Mouse (Mus musculus): ENCODE measurements around the gene Clcf1.

Gene Clcf1

DNA sequence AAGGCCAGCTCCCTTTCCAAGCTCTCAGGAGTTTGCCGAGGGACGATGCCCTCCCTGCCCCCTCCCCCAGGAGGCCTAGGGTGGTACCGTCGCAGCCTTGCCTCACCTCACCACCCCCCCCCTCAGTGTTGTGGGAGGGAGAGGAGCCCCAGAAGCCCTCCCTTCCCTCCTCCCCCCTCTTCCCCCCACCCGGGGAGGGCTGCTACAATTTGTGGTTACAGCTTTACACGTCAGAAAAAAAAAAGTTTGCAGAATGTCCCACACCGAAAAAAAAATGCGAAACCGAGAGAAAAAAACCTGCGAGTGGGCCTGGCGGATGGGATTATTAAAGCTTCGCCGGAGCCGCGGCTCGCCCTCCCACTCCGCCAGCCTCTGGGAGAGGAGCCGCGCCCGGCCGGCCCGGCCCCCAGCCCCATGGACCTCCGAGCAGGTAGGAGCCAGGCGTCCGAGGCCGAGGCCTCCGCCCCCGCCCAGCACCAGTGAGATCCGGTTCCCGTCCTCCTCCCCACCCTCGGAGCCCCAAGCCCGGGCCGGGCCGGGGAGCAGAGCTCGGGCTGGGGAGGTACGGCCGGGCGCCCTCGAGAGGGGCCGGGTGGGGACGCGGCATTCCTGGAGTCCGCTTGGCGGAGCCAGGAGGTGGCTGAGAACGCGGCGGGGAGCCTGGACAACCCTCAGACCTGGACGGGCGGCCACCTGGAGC lies at the start of gene Clcf1, which contains the start of gene AC109138.7:
Gene Clcf1, plus strand, starts transcription at position 168 of the 700 bp plus-strand sequence.
Gene AC109138.7, plus strand, starts transcription at position 287 of the 700 bp plus-strand sequence.
- peaks cover 81% of the 10 kb centered on the region for H3K27me3 ChIP-seq (ENCODE audit: insufficient read depth, low read length)
- H3K9me3 ChIP-seq (ENCODE audit: low read length): no peaks in the 10 kb centered on the region
- H3K4me1 ChIP-seq (replicated peaks; ENCODE audit: low read depth, low read length): peaks cover 46% of the 10 kb centered on the region
- H3K4me3 ChIP-seq (replicated peaks; ENCODE audit: low read length): peak within 1 kb of the TSS; percentile 87
- no peaks in the 10 kb centered on the region for H3K36me3 ChIP-seq (ENCODE audit: insufficient read depth, low read length)
- TF ChIP-seq NANOG (IDR thresholded peaks at IDR 0.05; ENCODE audit: borderline replicate concordance, low read length): no peak
- no peak for TF ChIP-seq POU5F1 (IDR thresholded peaks at IDR 0.05; ENCODE audit: borderline replicate concordance, low read length)
- TF ChIP-seq CTCF (conservative IDR thresholded peaks at IDR 0.05; ENCODE audit: low read length): no peak

DNA sequence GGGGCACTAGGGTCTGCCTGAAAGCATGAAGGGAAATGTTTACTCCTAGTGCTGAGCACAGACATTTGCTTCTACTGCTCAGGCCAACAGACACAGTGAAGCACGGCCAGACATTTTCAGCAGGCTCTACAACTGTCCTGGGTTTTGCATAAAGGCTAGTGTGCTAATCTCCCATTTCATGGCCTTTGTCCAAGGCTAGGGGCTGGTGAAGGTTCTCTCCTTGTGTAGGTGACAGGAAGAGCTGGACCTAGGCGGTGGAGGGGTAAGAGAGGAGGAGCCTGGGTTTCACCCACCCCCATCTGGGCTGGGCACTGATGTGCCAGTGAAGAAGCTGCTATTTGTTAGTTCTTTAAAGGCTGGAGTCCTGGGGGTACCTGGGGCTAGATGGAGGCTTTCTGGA lies 49.3 kb upstream of the Clcf1 start:
- TF ChIP-seq POU5F1 (IDR thresholded peaks at IDR 0.05; ENCODE audit: borderline replicate concordance, low read length) (no peak), NANOG (IDR thresholded peaks at IDR 0.05; ENCODE audit: borderline replicate concordance, low read length) (no peak), CTCF (conservative IDR thresholded peaks at IDR 0.05; ENCODE audit: low read length) (no peak)
- Histone ChIP-seq H3K4me3 (replicated peaks; ENCODE audit: low read length) (no peak overlapping the region), H3K27me3 (ENCODE audit: insufficient read depth, low read length) (no peaks in the 10 kb centered on the region), H3K9me3 (ENCODE audit: low read length) (no peaks in the 10 kb centered on the region), H3K4me1 (replicated peaks; ENCODE audit: low read depth, low read length) (peaks cover 70% of the 10 kb centered on the region), H3K36me3 (ENCODE audit: insufficient read depth, low read length) (peaks cover 20% of the 10 kb centered on the region)

- H3K4me3 ChIP-seq (replicated peaks; ENCODE audit: low read length): no peak overlapping the region
- TF ChIP-seq CTCF (conservative IDR thresholded peaks at IDR 0.05; ENCODE audit: low read length): no peak
- TF ChIP-seq POU5F1 (IDR thresholded peaks at IDR 0.05; ENCODE audit: borderline replicate concordance, low read length): no peak
- no peak for TF ChIP-seq NANOG (IDR thresholded peaks at IDR 0.05; ENCODE audit: borderline replicate concordance, low read length)
- peaks cover 80% of the 10 kb centered on the region for H3K4me1 ChIP-seq (replicated peaks; ENCODE audit: low read depth, low read length)
- peaks cover 6% of the 10 kb centered on the region; the same call in 1 of the 2 replicates for H3K27me3 ChIP-seq (ENCODE audit: insufficient read depth, low read length)
- H3K9me3 ChIP-seq (ENCODE audit: low read length): no peaks in the 10 kb centered on the region
- H3K36me3 ChIP-seq (ENCODE audit: insufficient read depth, low read length): 0 out of 2 replicates have a peak, but pooled peaks cover under 1% of the 10 kb centered on the region
Observed at GRCm38 (mm10) chr19:4166678-4167476, 47.2 kb upstream of the Clcf1 start.

DNA sequence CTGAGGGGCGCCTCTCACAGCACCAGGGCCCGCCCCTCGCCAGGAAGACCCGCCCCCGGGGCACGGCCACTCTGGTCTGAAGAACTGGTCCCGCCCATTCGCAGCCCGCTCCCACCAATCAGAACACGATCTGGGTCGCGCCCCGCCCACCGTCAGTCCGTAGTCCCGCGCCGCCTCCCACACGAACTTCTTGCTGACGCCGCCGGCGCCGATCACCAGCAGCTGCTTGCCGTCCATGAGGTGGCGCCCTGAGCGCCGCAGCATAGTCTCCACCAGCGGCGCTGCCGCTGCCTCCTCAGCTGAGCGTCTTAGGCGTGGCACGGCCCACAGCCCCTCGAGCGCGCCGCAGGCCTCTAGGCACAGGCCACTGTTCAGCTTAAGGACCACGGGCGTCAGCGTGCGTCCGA lies 44.7 kb upstream of the Clcf1 start:
- Histone ChIP-seq H3K36me3 (ENCODE audit: insufficient read depth, low read length) (no peaks in the 10 kb centered on the region), H3K9me3 (ENCODE audit: low read length) (no peaks in the 10 kb centered on the region), H3K4me3 (replicated peaks; ENCODE audit: low read length) (peak overlapping the region; percentile 84), H3K4me1 (replicated peaks; ENCODE audit: low read depth, low read length) (peaks cover 84% of the 10 kb centered on the region), H3K27me3 (ENCODE audit: insufficient read depth, low read length) (peaks cover 6% of the 10 kb centered on the region; the same call in 1 of the 2 replicates)
- TF ChIP-seq POU5F1 (IDR thresholded peaks at IDR 0.05; ENCODE audit: borderline replicate concordance, low read length) (no peak), NANOG (IDR thresholded peaks at IDR 0.05; ENCODE audit: borderline replicate concordance, low read length) (no peak), CTCF (conservative IDR thresholded peaks at IDR 0.05; ENCODE audit: low read length) (no peak)

DNA sequence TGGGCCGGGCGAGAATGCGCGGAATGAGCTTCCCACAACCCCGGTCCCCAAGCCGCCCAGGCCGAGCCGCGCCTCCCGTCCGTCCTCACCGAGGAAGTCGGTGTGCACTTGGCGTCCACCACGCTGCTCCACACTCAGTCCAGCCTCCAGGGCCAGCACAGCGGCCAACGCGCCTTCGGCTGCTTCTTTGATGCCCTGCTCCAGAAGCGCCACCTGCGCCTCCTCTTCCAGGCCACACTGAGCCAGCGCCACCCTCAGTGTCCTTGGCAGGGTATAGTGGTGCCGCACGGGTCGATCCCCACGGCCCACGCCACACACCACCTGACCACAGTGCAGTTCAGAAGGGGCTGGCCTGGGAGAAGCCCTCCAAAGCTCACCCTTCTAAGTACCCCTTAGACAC lies 44.2 kb upstream of the Clcf1 start:
- TF ChIP-seq CTCF (conservative IDR thresholded peaks at IDR 0.05; ENCODE audit: low read length) (no peak), POU5F1 (IDR thresholded peaks at IDR 0.05; ENCODE audit: borderline replicate concordance, low read length) (no peak)
- Histone ChIP-seq H3K9me3 (ENCODE audit: low read length) (no peaks in the 10 kb centered on the region), H3K36me3 (ENCODE audit: insufficient read depth, low read length) (no peaks in the 10 kb centered on the region), H3K4me3 (replicated peaks; ENCODE audit: low read length) (peak overlapping the region; percentile 84), H3K27me3 (ENCODE audit: insufficient read depth, low read length) (peaks cover 6% of the 10 kb centered on the region; the same call in 1 of the 2 replicates), H3K4me1 (replicated peaks; ENCODE audit: low read depth, low read length) (peaks cover 84% of the 10 kb centered on the region)

DNA sequence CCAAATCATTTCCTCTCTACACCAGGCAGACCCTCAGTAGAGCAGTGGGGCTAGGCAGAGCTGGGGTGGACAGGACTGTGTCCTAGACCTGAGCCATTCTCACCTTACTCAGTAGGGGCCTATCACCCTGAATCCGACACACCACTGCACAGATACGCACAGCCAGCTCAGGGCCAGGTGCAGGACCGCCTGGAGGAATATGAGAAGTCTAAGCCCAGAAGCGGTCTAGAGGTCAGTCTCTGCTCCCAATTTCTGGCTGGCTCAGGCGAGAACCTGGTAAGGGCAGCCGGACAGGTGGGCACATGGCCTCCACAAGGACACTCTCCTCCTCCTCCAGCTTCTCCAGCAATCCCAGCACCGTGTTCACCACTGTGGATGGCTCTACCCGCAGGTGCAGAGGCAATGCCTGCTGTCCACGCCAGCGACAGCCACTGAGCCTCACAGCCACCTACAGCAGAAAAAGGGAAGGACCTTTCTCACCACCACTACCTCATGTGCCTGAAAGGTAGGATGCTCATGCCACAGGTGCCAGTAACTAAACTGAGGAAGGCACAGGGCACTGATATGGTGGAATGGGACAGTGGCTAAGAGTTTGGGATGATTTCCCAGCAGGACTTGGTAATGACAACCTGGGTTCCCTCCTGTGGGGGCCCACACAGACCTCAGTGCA lies 43.2 kb upstream of the Clcf1 start:
- Histone ChIP-seq H3K27me3 (ENCODE audit: insufficient read depth, low read length) (peaks cover 7% of the 10 kb centered on the region; the same call in 1 of the 2 replicates), H3K36me3 (ENCODE audit: insufficient read depth, low read length) (no peaks in the 10 kb centered on the region), H3K4me3 (replicated peaks; ENCODE audit: low read length) (peak overlapping the region; percentile 84), H3K4me1 (replicated peaks; ENCODE audit: low read depth, low read length) (peaks cover 84% of the 10 kb centered on the region), H3K9me3 (ENCODE audit: low read length) (no peaks in the 10 kb centered on the region)
- TF ChIP-seq CTCF (conservative IDR thresholded peaks at IDR 0.05; ENCODE audit: low read length): no peak

DNA sequence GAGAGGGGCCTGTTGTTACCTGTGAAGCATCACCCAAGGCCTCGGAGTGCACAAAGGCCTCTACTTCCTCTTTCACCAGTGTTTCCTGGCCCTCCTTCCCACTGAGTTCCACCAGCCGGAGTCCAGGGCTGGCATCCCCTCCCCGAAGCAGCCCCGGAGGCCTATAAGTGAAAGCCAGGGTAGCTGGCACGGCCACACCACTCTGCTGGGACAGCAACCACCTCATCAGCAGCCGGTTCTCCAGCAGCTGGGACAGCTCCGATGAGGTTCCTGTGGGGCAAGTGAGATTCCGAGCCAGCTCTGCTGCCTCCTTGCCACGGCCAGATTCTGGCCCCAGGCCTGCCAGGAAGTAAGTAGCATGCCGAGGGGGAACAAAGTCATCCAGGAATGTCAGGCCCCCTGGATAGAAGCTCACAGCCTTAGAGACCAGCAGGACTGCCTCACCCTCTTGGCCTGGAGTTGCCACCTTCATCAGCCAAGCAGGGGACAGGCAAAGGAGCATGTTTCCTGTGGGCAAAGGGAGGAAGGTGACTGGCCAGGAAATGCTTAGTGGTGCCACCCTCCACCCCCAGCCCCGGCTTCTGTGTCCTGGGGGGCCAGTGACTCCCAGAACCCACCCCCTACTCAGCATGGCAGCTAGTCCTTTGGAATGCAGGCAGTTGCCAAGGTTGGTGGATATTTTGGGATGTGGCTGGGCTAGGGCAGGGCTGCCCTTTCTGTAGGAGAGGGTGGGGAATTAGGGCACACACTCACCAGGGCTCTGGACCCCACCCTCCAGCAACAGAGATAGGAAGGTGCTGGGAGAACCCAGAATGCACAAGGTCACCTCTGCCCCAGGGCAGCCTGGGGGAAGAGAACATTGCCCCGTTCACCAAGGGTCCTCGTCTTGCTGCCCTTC lies 42.4 kb upstream of the Clcf1 start:
- Histone ChIP-seq H3K4me1 (replicated peaks; ENCODE audit: low read depth, low read length) (peaks cover 79% of the 10 kb centered on the region), H3K4me3 (replicated peaks; ENCODE audit: low read length) (no peak overlapping the region), H3K36me3 (ENCODE audit: insufficient read depth, low read length) (no peaks in the 10 kb centered on the region), H3K27me3 (ENCODE audit: insufficient read depth, low read length) (peaks cover 11% of the 10 kb centered on the region; the same call in 1 of the 2 replicates), H3K9me3 (ENCODE audit: low read length) (no peaks in the 10 kb centered on the region)
- TF ChIP-seq POU5F1 (IDR thresholded peaks at IDR 0.05; ENCODE audit: borderline replicate concordance, low read length) (no peak), CTCF (conservative IDR thresholded peaks at IDR 0.05; ENCODE audit: low read length) (no peak)
